Mouse (Mus musculus): ENCODE results near the gene Tnni3. TPM values are rescaled to one million over a fixed set of nuclear protein-coding genes. Genes with fewer than 3 reads are reported as not detected.

The Tnni3 gene
- polyA plus RNA-seq, 1 experiment, result 4.0 TPM

GRCm38 (mm10) chr7:4501558-4502397, 22.3 kb downstream of the Tnni3 start, which contains the start of gene Ppp1r12c:
TSS of gene Ppp1r12c (minus strand) at chr7:4501680.
- peak within 1 kb of the TSS; percentile 85 for H3K27ac ChIP-seq (ENCODE audit: insufficient read depth, low read length)
- TF ChIP-seq CTCF (IDR thresholded peaks at IDR 0.05; ENCODE audit: borderline replicate concordance, insufficient read depth, low read length) (no peak), POLR2A (IDR thresholded peaks at IDR 0.05; ENCODE audit: low read depth, low read length) (peak; percentile 62)
- H3K4me1 ChIP-seq (ENCODE audit: control insufficient read depth, insufficient read depth, low read length), result peaks cover 15% of the 10 kb centered on the region
- H3K4me3 ChIP-seq (ENCODE audit: insufficient read depth, low read length), result peak within 1 kb of the TSS; percentile 79

- H3K4me1 ChIP-seq (ENCODE audit: control insufficient read depth, insufficient read depth, low read length), result peaks cover 15% of the 10 kb centered on the region
- TF ChIP-seq POLR2A (IDR thresholded peaks at IDR 0.05; ENCODE audit: low read depth, low read length) (no peak; the same call in 1 of the 2 replicates), CTCF (IDR thresholded peaks at IDR 0.05; ENCODE audit: borderline replicate concordance, insufficient read depth, low read length) (no peak)
- peak overlapping the region; percentile 79 for H3K4me3 ChIP-seq (ENCODE audit: insufficient read depth, low read length)
- peak overlapping the region; percentile 51; the same call in 1 of the 2 replicates for H3K27ac ChIP-seq (ENCODE audit: insufficient read depth, low read length)
Observed at GRCm38 (mm10) chr7:4500892-4501471, 23.0 kb downstream of the Tnni3 start.

- H3K27ac ChIP-seq (ENCODE audit: insufficient read depth, low read length), result no peak overlapping the region
Observed at GRCm38 (mm10) chr7:4499034-4499433, 25.0 kb downstream of the Tnni3 start.

GRCm38 (mm10) chr7:4498251-4498650, 25.8 kb downstream of the Tnni3 start:
- TF ChIP-seq POLR2A (IDR thresholded peaks at IDR 0.05; ENCODE audit: low read depth, low read length), result no peak
- no peak for TF ChIP-seq CTCF (IDR thresholded peaks at IDR 0.05; ENCODE audit: borderline replicate concordance, insufficient read depth, low read length)
- Histone ChIP-seq H3K4me3 (ENCODE audit: insufficient read depth, low read length) (no peak overlapping the region), H3K4me1 (ENCODE audit: control insufficient read depth, insufficient read depth, low read length) (peaks cover 15% of the 10 kb centered on the region), H3K27ac (ENCODE audit: insufficient read depth, low read length) (no peak overlapping the region)

More at GRCm38 (mm10) chr7:4499034-4499433, 25.0 kb downstream of the Tnni3 start:
- Histone ChIP-seq H3K4me3 (ENCODE audit: insufficient read depth, low read length) (0 out of 2 replicates have a peak overlapping the region, but pooled peaks have one; percentile 79), H3K4me1 (ENCODE audit: control insufficient read depth, insufficient read depth, low read length) (peaks cover 15% of the 10 kb centered on the region)
- no peak for TF ChIP-seq CTCF (IDR thresholded peaks at IDR 0.05; ENCODE audit: borderline replicate concordance, insufficient read depth, low read length)
- TF ChIP-seq POLR2A (IDR thresholded peaks at IDR 0.05; ENCODE audit: low read depth, low read length), result no peak

GRCm38 (mm10) chr7:4497271-4497903, 26.6 kb downstream of the Tnni3 start:
- Histone ChIP-seq H3K4me3 (ENCODE audit: insufficient read depth, low read length) (no peak overlapping the region), H3K27ac (ENCODE audit: insufficient read depth, low read length) (no peak overlapping the region), H3K4me1 (ENCODE audit: control insufficient read depth, insufficient read depth, low read length) (peaks cover 23% of the 10 kb centered on the region)
- TF ChIP-seq CTCF (IDR thresholded peaks at IDR 0.05; ENCODE audit: borderline replicate concordance, insufficient read depth, low read length) (no peak), POLR2A (IDR thresholded peaks at IDR 0.05; ENCODE audit: low read depth, low read length) (no peak)

- Histone ChIP-seq H3K27ac (ENCODE audit: insufficient read depth, low read length) (no peak overlapping the region), H3K4me1 (ENCODE audit: control insufficient read depth, insufficient read depth, low read length) (peaks cover 24% of the 10 kb centered on the region)
- TF ChIP-seq CTCF (IDR thresholded peaks at IDR 0.05; ENCODE audit: borderline replicate concordance, insufficient read depth, low read length) (no peak), POLR2A (IDR thresholded peaks at IDR 0.05; ENCODE audit: low read depth, low read length) (no peak)
Observed at GRCm38 (mm10) chr7:4496468-4496867, 27.6 kb downstream of the Tnni3 start.

GRCm38 (mm10) chr7:4493991-4494390, 30.0 kb downstream of the Tnni3 start:
- no peak for TF ChIP-seq POLR2A (IDR thresholded peaks at IDR 0.05; ENCODE audit: low read depth, low read length)
- TF ChIP-seq CTCF (IDR thresholded peaks at IDR 0.05; ENCODE audit: borderline replicate concordance, insufficient read depth, low read length), result no peak
- Histone ChIP-seq H3K4me1 (ENCODE audit: control insufficient read depth, insufficient read depth, low read length) (peaks cover 15% of the 10 kb centered on the region), H3K27ac (ENCODE audit: insufficient read depth, low read length) (no peak overlapping the region), H3K4me3 (ENCODE audit: insufficient read depth, low read length) (no peak overlapping the region)

More at GRCm38 (mm10) chr7:4496468-4496867, 27.6 kb downstream of the Tnni3 start:
- no peak overlapping the region for H3K4me3 ChIP-seq (ENCODE audit: insufficient read depth, low read length)

GRCm38 (mm10) chr7:4492284-4493224, 31.5 kb downstream of the Tnni3 start:
- H3K4me1 ChIP-seq (ENCODE audit: control insufficient read depth, insufficient read depth, low read length), result peaks cover 9% of the 10 kb centered on the region
- TF ChIP-seq POLR2A (IDR thresholded peaks at IDR 0.05; ENCODE audit: low read depth, low read length), result no peak
- TF ChIP-seq CTCF (IDR thresholded peaks at IDR 0.05; ENCODE audit: borderline replicate concordance, insufficient read depth, low read length), result no peak
- no peak overlapping the region for H3K27ac ChIP-seq (ENCODE audit: insufficient read depth, low read length)
- no peak overlapping the region for H3K4me3 ChIP-seq (ENCODE audit: insufficient read depth, low read length)

GRCm38 (mm10) chr7:4491308-4491707, 32.7 kb downstream of the Tnni3 start:
- Histone ChIP-seq H3K4me3 (ENCODE audit: insufficient read depth, low read length) (no peak overlapping the region), H3K27ac (ENCODE audit: insufficient read depth, low read length) (no peak overlapping the region), H3K4me1 (ENCODE audit: control insufficient read depth, insufficient read depth, low read length) (peaks cover 9% of the 10 kb centered on the region)
- no peak for TF ChIP-seq CTCF (IDR thresholded peaks at IDR 0.05; ENCODE audit: borderline replicate concordance, insufficient read depth, low read length)
- no peak for TF ChIP-seq POLR2A (IDR thresholded peaks at IDR 0.05; ENCODE audit: low read depth, low read length)
